Mouse (Mus musculus): ENCODE results near the gene Rpl15. TPM values are rescaled to one million over a fixed set of nuclear protein-coding genes. Genes with fewer than 3 reads are reported as not detected.

Rpl15 gene
- polyA plus RNA-seq, 1 experiment from 2014 or later, result 224 TPM

- Histone ChIP-seq H3K27ac (ENCODE audit: low read depth) (no peak overlapping the region), H3K27me3 (ENCODE audit: insufficient read depth, low read length) (no peaks in the 10 kb centered on the region), H3K9me3 (ENCODE audit: low read length) (no peaks in the 10 kb centered on the region), H3K9ac (replicated peaks) (no peak overlapping the region), H3K4me2 (ENCODE audit: low read depth, low read length) (no peak overlapping the region), H3K4me1 (ENCODE audit: insufficient read depth) (no peaks in the 10 kb centered on the region), H3K36me3 (replicated peaks; ENCODE audit: insufficient read depth, low read length) (peaks cover 10% of the 10 kb centered on the region), H3K4me3 (ENCODE audit: low read depth, low read length) (no peak overlapping the region)
- WGBS (ENCODE audit: insufficient replicate concordance), result 52% methylated on average over 4 of the region's 4 CpGs
- ATAC-seq (no peak), DNase-seq (no peak)
- no peak for TF ChIP-seq EP300 (IDR thresholded peaks at IDR 0.05; ENCODE audit: low read depth)
- TF ChIP-seq CTCF (IDR thresholded peaks at IDR 0.05; ENCODE audit: low read depth), result no peak
Measured at GRCm38 (mm10) chr14:18263427-18263826, 7.8 kb downstream of the Rpl15 start.

- Histone ChIP-seq H3K4me3 (ENCODE audit: low read depth, low read length) (no peak overlapping the region), H3K4me1 (ENCODE audit: insufficient read depth) (no peaks in the 10 kb centered on the region), H3K9me3 (ENCODE audit: low read length) (no peaks in the 10 kb centered on the region), H3K4me2 (ENCODE audit: low read depth, low read length) (no peak overlapping the region), H3K27me3 (ENCODE audit: insufficient read depth, low read length) (no peaks in the 10 kb centered on the region), H3K9ac (replicated peaks) (no peak overlapping the region), H3K36me3 (replicated peaks; ENCODE audit: insufficient read depth, low read length) (no peaks in the 10 kb centered on the region), H3K27ac (ENCODE audit: low read depth) (no peak overlapping the region)
- no peak for ATAC-seq
- no peak for DNase-seq
- TF ChIP-seq EP300 (IDR thresholded peaks at IDR 0.05; ENCODE audit: low read depth), result no peak
- peak; percentile 11; the same call in 1 of the 2 replicates for TF ChIP-seq CTCF (IDR thresholded peaks at IDR 0.05; ENCODE audit: low read depth)
- 82% methylated on average over 3 of the region's 3 CpGs for WGBS (ENCODE audit: insufficient replicate concordance)
Measured at GRCm38 (mm10) chr14:18261203-18261602, 10.0 kb downstream of the Rpl15 start.

GRCm38 (mm10) chr14:18242638-18243130, 28.5 kb downstream of the Rpl15 start:
- H3K9ac ChIP-seq (replicated peaks), result no peak overlapping the region
- H3K36me3 ChIP-seq (replicated peaks; ENCODE audit: insufficient read depth, low read length), result no peaks in the 10 kb centered on the region

GRCm38 (mm10) chr14:18241786-18242185, 29.4 kb downstream of the Rpl15 start:
- Histone ChIP-seq H3K4me1 (ENCODE audit: insufficient read depth) (peaks cover 10% of the 10 kb centered on the region), H3K4me3 (ENCODE audit: low read depth, low read length) (no peak overlapping the region), H3K27ac (ENCODE audit: low read depth) (no peak overlapping the region), H3K9me3 (ENCODE audit: low read length) (no peaks in the 10 kb centered on the region), H3K36me3 (replicated peaks; ENCODE audit: insufficient read depth, low read length) (no peaks in the 10 kb centered on the region), H3K9ac (replicated peaks) (no peak overlapping the region), H3K4me2 (ENCODE audit: low read depth, low read length) (no peak overlapping the region), H3K27me3 (ENCODE audit: insufficient read depth, low read length) (no peaks in the 10 kb centered on the region)
- ATAC-seq (no peak), DNase-seq (no peak)
- TF ChIP-seq CTCF (IDR thresholded peaks at IDR 0.05; ENCODE audit: low read depth) (no peak), EP300 (IDR thresholded peaks at IDR 0.05; ENCODE audit: low read depth) (no peak)
- 81% methylated on average over 4 of the region's 4 CpGs for WGBS (ENCODE audit: insufficient replicate concordance)

More at GRCm38 (mm10) chr14:18242638-18243130, 28.5 kb downstream of the Rpl15 start:
- Histone ChIP-seq H3K4me1 (ENCODE audit: insufficient read depth) (peaks cover 7% of the 10 kb centered on the region; the same call in 1 of the 2 replicates), H3K27me3 (ENCODE audit: insufficient read depth, low read length) (no peaks in the 10 kb centered on the region), H3K4me2 (ENCODE audit: low read depth, low read length) (no peak overlapping the region), H3K27ac (ENCODE audit: low read depth) (no peak overlapping the region), H3K4me3 (ENCODE audit: low read depth, low read length) (no peak overlapping the region), H3K9me3 (ENCODE audit: low read length) (no peaks in the 10 kb centered on the region)
- no peak for TF ChIP-seq EP300 (IDR thresholded peaks at IDR 0.05; ENCODE audit: low read depth)
- 76% methylated on average over 21 of the region's 21 CpGs for WGBS (ENCODE audit: insufficient replicate concordance)
- ATAC-seq, result no peak
- no peak for DNase-seq

- H3K9me3 ChIP-seq (ENCODE audit: low read length), result no peaks in the 10 kb centered on the region
- H3K4me2 ChIP-seq (ENCODE audit: low read depth, low read length), result no peak overlapping the region
- no peaks in the 10 kb centered on the region for H3K36me3 ChIP-seq (replicated peaks; ENCODE audit: insufficient read depth, low read length)
- no peak for ATAC-seq
- H3K4me1 ChIP-seq (ENCODE audit: insufficient read depth), result peaks cover 10% of the 10 kb centered on the region
- no peak for DNase-seq
- 60% methylated on average over 7 of the region's 7 CpGs for WGBS (ENCODE audit: insufficient replicate concordance)
- no peak overlapping the region for H3K9ac ChIP-seq (replicated peaks)
- no peaks in the 10 kb centered on the region for H3K27me3 ChIP-seq (ENCODE audit: insufficient read depth, low read length)
- H3K4me3 ChIP-seq (ENCODE audit: low read depth, low read length), result no peak overlapping the region
- H3K27ac ChIP-seq (ENCODE audit: low read depth), result no peak overlapping the region
- TF ChIP-seq CTCF (IDR thresholded peaks at IDR 0.05; ENCODE audit: low read depth) (no peak), EP300 (IDR thresholded peaks at IDR 0.05; ENCODE audit: low read depth) (no peak)
Measured at GRCm38 (mm10) chr14:18240132-18240531, 31.1 kb downstream of the Rpl15 start.

GRCm38 (mm10) chr14:18238750-18239731, 32.1 kb downstream of the Rpl15 start, which contains the start of gene Nr1d2:
TSS of gene Nr1d2 (minus strand) at chr14:18239127.
- DNase-seq (peak; percentile 95), ATAC-seq (peak; percentile 84)
- H3K4me1 ChIP-seq (ENCODE audit: insufficient read depth), result peaks cover 17% of the 10 kb centered on the region
- H3K4me2 ChIP-seq (ENCODE audit: low read depth, low read length), result peak within 1 kb of the TSS; percentile 93
- no peaks in the 10 kb centered on the region for H3K27me3 ChIP-seq (ENCODE audit: insufficient read depth, low read length)
- H3K27ac ChIP-seq (ENCODE audit: low read depth), result peak within 1 kb of the TSS; percentile 99
- WGBS (ENCODE audit: insufficient replicate concordance), result under 1% methylated on average over 49 of the region's 66 CpGs
- H3K4me3 ChIP-seq (ENCODE audit: low read depth, low read length), result peak within 1 kb of the TSS; percentile 87
- H3K36me3 ChIP-seq (replicated peaks; ENCODE audit: insufficient read depth, low read length), result no peaks in the 10 kb centered on the region
- H3K9me3 ChIP-seq (ENCODE audit: low read length), result no peaks in the 10 kb centered on the region
- H3K9ac ChIP-seq (replicated peaks), result peak within 1 kb of the TSS; percentile 94
- TF ChIP-seq EP300 (IDR thresholded peaks at IDR 0.05; ENCODE audit: low read depth) (peak; percentile 60; the same call in 1 of the 2 replicates), CTCF (IDR thresholded peaks at IDR 0.05; ENCODE audit: low read depth) (peak; percentile 41)

All from liver, postnatal 0 days (tissue).